Mouse (Mus musculus): ENCODE data around the gene Lims1.

- TF ChIP-seq CTCF (IDR thresholded peaks at IDR 0.05; ENCODE audit: low read depth) (no peak), EP300 (IDR thresholded peaks at IDR 0.05; ENCODE audit: low read depth) (no peak)
These were observed 10.1 kb downstream of the Lims1 start for GRCm38 (mm10) chr10:58333414-58333813.

Measured in heart, postnatal 0 days (tissue).